Mouse (Mus musculus): ENCODE data around the gene Hist1h2bn. TPM values are rescaled to one million over a fixed set of nuclear protein-coding genes. Genes with fewer than 3 reads are reported as not detected.
A peak's percentile ranks its signal among the peaks of the same experiment; 100 is the strongest.
"Not testable (repeated sequence)": the region's sequence is repeated elsewhere in the genome, so short reads cannot be mapped to it uniquely, and the experiment has no call there.

The Hist1h2bn gene
- polyA plus RNA-seq, 1 experiment: 30.8 TPM

DNA sequence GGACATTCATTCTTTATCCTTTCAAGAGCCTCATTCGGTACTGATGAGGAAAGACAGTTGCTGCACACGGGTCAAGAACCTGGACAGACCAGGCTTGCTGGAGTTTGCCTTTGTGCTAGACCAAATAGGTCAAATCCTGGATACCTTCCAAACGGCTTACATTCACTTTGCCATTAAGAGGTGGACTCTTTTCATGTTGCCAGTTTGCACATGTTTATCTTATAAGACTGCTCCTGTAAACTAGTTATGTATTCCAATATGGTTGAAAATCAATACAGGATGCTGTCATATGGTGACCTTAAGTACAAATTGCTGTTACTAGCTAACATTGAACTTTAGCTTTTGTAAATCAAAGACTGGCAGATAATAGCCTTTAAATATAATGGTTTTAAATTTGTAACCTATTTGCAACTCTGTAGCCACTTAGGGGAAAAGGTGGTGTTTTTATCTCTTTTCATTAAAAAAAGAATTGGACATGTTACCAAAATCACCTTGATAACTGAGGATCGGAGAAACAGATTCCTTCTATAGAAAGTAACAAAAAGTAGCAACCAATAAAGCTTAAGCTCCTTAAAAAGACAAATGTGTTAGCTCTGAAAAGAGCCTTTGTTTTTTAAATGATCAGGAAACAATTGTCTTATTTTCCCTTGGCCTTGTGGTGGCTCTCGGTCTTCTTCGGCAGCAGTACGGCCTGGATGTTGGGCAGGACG, 32.4 kb downstream of the Hist1h2bn start:
- peak; percentile 72 for DNase-seq (ENCODE audit: low read depth)

DNA sequence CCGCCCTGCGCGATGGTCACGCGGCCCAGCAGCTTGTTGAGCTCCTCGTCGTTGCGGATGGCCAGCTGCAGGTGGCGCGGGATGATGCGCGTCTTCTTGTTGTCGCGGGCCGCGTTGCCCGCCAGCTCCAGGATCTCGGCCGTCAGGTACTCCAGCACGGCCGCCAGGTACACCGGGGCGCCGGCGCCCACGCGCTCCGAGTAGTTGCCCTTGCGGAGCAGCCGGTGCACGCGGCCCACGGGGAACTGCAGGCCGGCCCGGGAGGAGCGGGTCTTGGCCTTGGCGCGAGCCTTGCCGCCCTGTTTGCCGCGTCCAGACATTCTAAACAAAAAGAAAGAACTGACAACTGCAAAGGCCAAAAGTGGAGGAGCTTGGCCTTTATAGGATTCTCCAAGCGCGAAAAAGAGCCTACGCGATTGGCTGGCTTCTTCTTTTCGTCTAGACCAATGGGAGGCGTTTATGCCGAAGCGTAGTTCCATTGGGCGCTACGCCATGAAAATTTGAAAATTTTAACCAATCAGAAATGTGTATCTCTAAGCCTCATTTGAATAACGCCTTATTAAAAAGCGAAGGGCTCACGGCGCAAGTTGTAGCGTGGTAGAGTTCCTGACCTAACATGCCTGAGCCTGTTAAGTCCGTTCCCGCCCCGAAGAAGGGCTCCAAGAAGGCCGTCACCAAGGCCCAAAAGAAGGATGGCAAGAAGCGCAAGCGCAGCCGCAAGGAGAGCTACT, 33.1 kb downstream of the Hist1h2bn start, which contains the start of the genes Hist1h2an and Hist1h2bp:
Hist1h2an (minus strand) TSS at position 320 of the 731 bp plus-strand sequence.
Hist1h2bp (plus strand) TSS at position 563 of the 731 bp plus-strand sequence.
- peak; percentile 99 for DNase-seq (ENCODE audit: low read depth)

More for the DNA sequence above, 32.4 kb downstream of the Hist1h2bn start:
- TF ChIP-seq POLR2A (IDR thresholded peaks at IDR 0.05; ENCODE audit: borderline replicate concordance, extremely low read depth, insufficient read depth, insufficient read length, poor library complexity, severe bottlenecking) (no peak), CTCF (IDR thresholded peaks at IDR 0.05; ENCODE audit: borderline replicate concordance, extremely low read depth, insufficient read depth, insufficient read length) (no peak)

DNA sequence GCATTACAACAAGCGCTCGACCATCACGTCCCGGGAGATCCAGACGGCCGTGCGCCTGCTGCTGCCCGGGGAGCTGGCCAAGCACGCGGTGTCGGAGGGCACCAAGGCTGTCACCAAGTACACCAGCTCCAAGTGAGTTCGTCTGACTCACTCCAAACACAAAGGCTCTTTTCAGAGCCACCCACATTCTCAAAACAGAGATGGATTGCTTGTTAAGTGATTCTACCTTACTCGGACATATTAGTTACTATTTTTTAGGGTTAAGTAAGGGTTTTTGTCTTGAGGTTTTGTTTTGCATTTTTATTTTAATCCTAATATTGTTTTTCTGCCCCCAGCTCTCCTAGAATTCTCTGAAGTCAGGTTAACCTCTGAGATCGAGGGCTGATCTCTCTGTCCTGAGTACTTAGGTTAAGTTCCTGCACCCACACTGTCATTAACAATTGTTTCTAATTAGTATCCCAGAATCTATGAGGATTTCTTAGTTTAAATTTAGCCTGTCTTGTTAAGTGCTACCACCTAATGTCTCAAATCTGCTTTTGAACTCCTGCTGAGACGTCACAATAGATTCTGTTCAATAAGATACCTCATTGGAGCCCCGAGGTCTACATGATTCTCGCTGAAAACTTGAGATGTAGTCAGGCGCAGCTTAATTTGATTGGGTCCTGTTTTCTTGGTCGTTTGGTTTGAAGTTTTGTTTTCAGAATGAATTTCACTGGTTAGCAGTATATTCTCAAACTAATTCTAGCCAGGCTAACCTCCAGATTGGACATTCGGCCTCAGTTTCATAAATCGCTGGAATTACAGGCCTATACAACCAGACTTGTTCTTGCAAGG, 34.1 kb downstream of the Hist1h2bn start:
- TF ChIP-seq CTCF (IDR thresholded peaks at IDR 0.05; ENCODE audit: borderline replicate concordance, extremely low read depth, insufficient read depth, insufficient read length): no peak
- TF ChIP-seq POLR2A (IDR thresholded peaks at IDR 0.05; ENCODE audit: borderline replicate concordance, extremely low read depth, insufficient read depth, insufficient read length, poor library complexity, severe bottlenecking): no peak
- DNase-seq (ENCODE audit: low read depth): peak; percentile 63

DNA sequence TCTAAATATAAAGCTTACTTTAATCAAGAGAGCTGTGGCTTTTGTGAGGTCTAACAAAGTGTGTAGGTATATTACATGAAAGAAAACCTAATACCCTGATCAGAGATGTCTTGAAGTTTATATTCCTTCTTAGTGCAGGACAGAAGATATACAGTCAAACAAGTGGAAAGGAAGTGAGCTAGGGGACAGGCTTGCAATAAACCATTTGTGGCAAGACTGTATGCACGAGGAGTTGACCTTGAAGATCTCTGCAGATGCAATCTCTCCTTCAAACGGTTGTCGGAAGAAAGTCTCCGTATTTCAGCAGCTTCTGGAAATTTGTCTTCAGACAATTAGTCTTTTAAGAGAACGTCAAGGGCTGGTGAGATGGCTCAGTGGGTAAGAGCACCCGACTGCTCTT, 36.0 kb downstream of the Hist1h2bn start:
- DNase-seq (ENCODE audit: low read depth): no peak
- TF ChIP-seq CTCF (IDR thresholded peaks at IDR 0.05; ENCODE audit: borderline replicate concordance, extremely low read depth, insufficient read depth, insufficient read length): no peak
- TF ChIP-seq POLR2A (IDR thresholded peaks at IDR 0.05; ENCODE audit: borderline replicate concordance, extremely low read depth, insufficient read depth, insufficient read length, poor library complexity, severe bottlenecking): no peak

DNA sequence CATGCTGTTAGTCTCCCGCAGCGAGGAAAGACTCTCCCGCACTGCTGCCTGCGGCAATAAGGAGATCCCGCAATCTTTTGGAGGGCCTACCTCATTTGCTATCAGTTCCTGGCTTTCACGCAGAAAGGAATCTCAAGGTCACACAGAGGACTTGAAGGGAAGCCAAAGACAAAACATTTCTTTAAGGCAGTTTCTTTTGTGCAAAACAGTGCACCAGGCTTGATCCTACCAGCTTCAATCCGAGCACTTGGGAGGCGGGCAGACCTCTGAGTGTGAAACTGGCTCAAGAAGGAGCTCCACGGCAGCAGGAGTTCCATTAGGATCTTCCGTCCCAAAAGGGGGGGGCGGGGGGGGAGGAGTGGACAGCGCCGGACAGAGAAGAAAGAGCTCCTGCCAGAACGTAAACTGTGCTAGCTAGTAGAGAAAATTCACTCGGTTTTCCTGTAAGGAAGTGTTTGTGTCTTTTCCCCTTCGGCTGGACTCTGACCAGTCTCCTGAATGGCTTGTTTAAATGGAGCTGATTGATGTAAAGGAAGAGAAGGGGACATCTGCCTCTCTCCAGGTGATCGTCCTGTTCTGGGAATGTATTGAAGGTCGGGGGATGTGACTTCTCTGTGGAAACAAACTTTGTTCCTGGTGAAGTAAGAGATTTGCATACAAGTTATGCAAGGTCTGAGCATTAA, 36.8 kb downstream of the Hist1h2bn start:
- peak; percentile 41 for DNase-seq (ENCODE audit: low read depth)
- TF ChIP-seq CTCF (IDR thresholded peaks at IDR 0.05; ENCODE audit: borderline replicate concordance, extremely low read depth, insufficient read depth, insufficient read length) (no peak), POLR2A (IDR thresholded peaks at IDR 0.05; ENCODE audit: borderline replicate concordance, extremely low read depth, insufficient read depth, insufficient read length, poor library complexity, severe bottlenecking) (no peak)

DNA sequence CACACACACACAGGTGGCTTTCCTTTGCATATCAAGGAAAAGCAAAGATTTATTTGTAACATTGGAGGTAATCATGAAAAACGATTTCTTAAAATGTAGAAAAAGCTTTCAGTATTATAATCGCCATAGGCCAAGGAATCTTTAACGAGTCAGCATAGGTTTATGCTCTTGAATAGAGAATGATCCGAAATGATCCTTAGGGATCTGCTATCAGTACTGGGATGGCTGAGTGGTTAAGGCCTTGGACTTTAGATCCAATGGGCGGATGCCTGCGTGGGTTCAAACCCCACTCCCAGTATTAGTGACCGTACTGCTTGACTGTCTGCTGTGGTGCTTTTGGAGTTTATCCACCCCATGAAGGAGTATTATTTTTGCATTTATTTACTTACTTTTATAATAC, 41.7 kb downstream of the Hist1h2bn start:
- no peak for DNase-seq (ENCODE audit: low read depth)
- TF ChIP-seq CTCF (IDR thresholded peaks at IDR 0.05; ENCODE audit: borderline replicate concordance, extremely low read depth, insufficient read depth, insufficient read length): no peak
- no peak for TF ChIP-seq POLR2A (IDR thresholded peaks at IDR 0.05; ENCODE audit: borderline replicate concordance, extremely low read depth, insufficient read depth, insufficient read length, poor library complexity, severe bottlenecking)

DNA sequence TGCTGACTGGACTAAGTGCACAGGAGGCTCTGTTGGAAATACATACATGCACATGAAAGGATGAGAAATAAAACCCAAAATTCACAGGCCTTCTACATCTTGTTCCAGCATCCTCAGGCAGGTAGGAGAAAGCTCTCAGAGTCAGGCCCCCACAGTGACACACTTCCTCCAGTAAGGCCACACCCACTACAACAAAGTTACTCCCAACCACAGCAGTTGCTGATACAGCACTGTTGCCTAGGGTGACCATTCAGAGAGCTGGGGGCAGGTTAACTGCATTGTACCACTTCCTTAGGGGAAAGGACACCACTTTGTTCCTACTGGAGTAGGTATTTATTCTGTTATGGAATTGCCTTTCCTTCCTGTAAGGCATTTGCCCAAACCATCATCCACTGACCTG, 43.2 kb downstream of the Hist1h2bn start:
- not testable (repeated sequence) for DNase-seq (ENCODE audit: low read depth)

DNA sequence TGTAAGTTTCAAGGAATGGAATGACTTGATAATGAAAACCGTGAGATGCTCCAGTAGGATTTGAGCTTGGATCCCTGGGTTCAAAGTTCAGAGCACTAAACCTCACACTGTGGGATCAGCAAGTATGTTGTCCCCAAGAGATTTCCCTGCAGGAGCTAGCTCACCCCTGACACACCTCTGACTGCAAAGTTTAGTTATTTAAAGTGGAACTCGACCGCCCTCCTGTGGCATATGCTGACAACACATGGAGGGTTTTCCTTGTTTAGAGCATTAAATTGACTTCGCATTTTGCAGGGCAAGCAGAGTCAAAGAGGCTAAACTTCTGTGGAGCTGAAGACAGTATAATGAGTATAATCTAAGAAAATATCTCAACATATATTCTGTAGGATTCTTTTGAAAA, 49.1 kb downstream of the Hist1h2bn start:
- DNase-seq (ENCODE audit: low read depth): not testable (repeated sequence)

Other genes with a start within 250 kb of the Hist1h2bn start
- 11.4 and 12.0 TPM in 2 replicates for gene Zkscan8, start 223.0 kb upstream of the Hist1h2bn start, polyA plus RNA-seq (2012; rRNA removed)
- not detected in 2 replicates for gene Olfr1366, start 211.3 kb upstream of the Hist1h2bn start, polyA plus RNA-seq (2012; rRNA removed)
- gene Olfr1535, start 194.2 kb upstream of the Hist1h2bn start, polyA plus RNA-seq (2012; rRNA removed): not detected in 2 replicates
- not detected in 2 replicates for gene Olfr1364, start 172.4 kb upstream of the Hist1h2bn start, polyA plus RNA-seq (2012; rRNA removed)
- not detected in 2 replicates for gene Olfr1362, start 140.1 kb upstream of the Hist1h2bn start, polyA plus RNA-seq (2012; rRNA removed)
- gene Olfr11, start 111.6 kb upstream of the Hist1h2bn start, polyA plus RNA-seq (2012; rRNA removed): not detected in 2 replicates
- not detected in 2 replicates for gene Olfr1361, start 90.7 kb upstream of the Hist1h2bn start, polyA plus RNA-seq (2012; rRNA removed)
- not detected in 2 replicates for gene Olfr1360, start 76.7 kb upstream of the Hist1h2bn start, polyA plus RNA-seq (2012; rRNA removed)
- gene Olfr1359, start 56.0 kb upstream of the Hist1h2bn start, polyA plus RNA-seq (2012; rRNA removed): not detected in 2 replicates
- gene Hist1h2bl, start 38.0 kb upstream of the Hist1h2bn start, polyA plus RNA-seq (2012; rRNA removed): 11.3 and 14.5 TPM in 2 replicates
- gene Hist1h2ai, start 37.7 kb upstream of the Hist1h2bn start, polyA plus RNA-seq (2012; rRNA removed): 14.3 and 24.3 TPM in 2 replicates
- 39.0 and 49.4 TPM in 2 replicates for gene Hist1h3h, start 36.5 kb upstream of the Hist1h2bn start, polyA plus RNA-seq (2012; rRNA removed)
- 17.0 and 18.2 TPM in 2 replicates for gene Hist1h2bm, start 32.1 kb upstream of the Hist1h2bn start, polyA plus RNA-seq (2012; rRNA removed)
- 17.8 and 19.9 TPM in 2 replicates for gene Hist1h4j, start 19.1 kb upstream of the Hist1h2bn start, polyA plus RNA-seq (2012; rRNA removed)
- 20.2 and 29.6 TPM in 2 replicates for gene Hist1h4k, start 3.6 kb upstream of the Hist1h2bn start, polyA plus RNA-seq (2012; rRNA removed)
- 21.4 and 26.4 TPM in 2 replicates for gene Hist1h2ak, start 296 bp upstream of the Hist1h2bn start, polyA plus RNA-seq (2012; rRNA removed)
- gene Hist1h1b, start 26.5 kb downstream of the Hist1h2bn start, polyA plus RNA-seq (2012; rRNA removed): 4.3 and 4.5 TPM in 2 replicates
- gene Hist1h3i, start 29.2 kb downstream of the Hist1h2bn start, polyA plus RNA-seq (2012; rRNA removed): 35.6 and 40.1 TPM in 2 replicates
- 8.8 and 12.7 TPM in 2 replicates for gene Hist1h2an, start 33.1 kb downstream of the Hist1h2bn start, polyA plus RNA-seq (2012; rRNA removed)
- gene Hist1h2bp, start 33.3 kb downstream of the Hist1h2bn start, polyA plus RNA-seq (2012; rRNA removed): 2.5 TPM in 2 replicates
- gene Hist1h2bq, start 56.1 kb downstream of the Hist1h2bn start, polyA plus RNA-seq (2012; rRNA removed): 12.6 and 16.3 TPM in 2 replicates
- gene Hist1h2ao, start 56.3 kb downstream of the Hist1h2bn start, polyA plus RNA-seq (2012; rRNA removed): not detected in 2 replicates
- not detected in 2 replicates for gene Hist1h4m, start 57.6 kb downstream of the Hist1h2bn start, polyA plus RNA-seq (2012; rRNA removed)
- gene Hist1h4n, start 78.1 kb downstream of the Hist1h2bn start, polyA plus RNA-seq (2012; rRNA removed): 25.9 and 58.6 TPM in 2 replicates
- 71.3 and 78.4 TPM in 2 replicates for gene Hist1h2ap, start 79.4 kb downstream of the Hist1h2bn start, polyA plus RNA-seq (2012; rRNA removed)
- 5.6 and 6.6 TPM in 2 replicates for gene Hist1h2br, start 79.6 kb downstream of the Hist1h2bn start, polyA plus RNA-seq (2012; rRNA removed)
- gene Zfp184, start 191.0 kb downstream of the Hist1h2bn start, polyA plus RNA-seq (2012; rRNA removed): 14.5 and 14.9 TPM in 2 replicates
- gene Pom121l2, start 227.1 kb downstream of the Hist1h2bn start, polyA plus RNA-seq (2012; rRNA removed): 0.04 TPM in 1 of 2 replicates, not detected in the other

Data from brain, embryonic 14.5 days (tissue).